Mouse (Mus musculus): ENCODE data around the gene Slc15a1. TPM values are rescaled to one million over a fixed set of nuclear protein-coding genes. Genes with fewer than 3 reads are reported as not detected.

Slc15a1 gene
- polyA plus RNA-seq, 1 experiment from 2014 or later = 37.8 TPM

GRCm38 (mm10) chr14:121455527-121455926 lies 49.5 kb downstream of the Slc15a1 start:
- no peaks in the 10 kb centered on the region for H3K4me1 ChIP-seq (replicated peaks; ENCODE audit: control insufficient read depth, insufficient read depth, low read length)
- no peak overlapping the region for H3K4me2 ChIP-seq (replicated peaks; ENCODE audit: low read depth)
- H3K27me3 ChIP-seq (replicated peaks; ENCODE audit: control insufficient read depth, insufficient read depth, low read length) = no peaks in the 10 kb centered on the region
- H3K4me3 ChIP-seq (ENCODE audit: low read depth, low read length) = no peak overlapping the region
- ATAC-seq = no peak
- WGBS = 6% methylated on average over 6 of the region's 6 CpGs
- H3K9me3 ChIP-seq (ENCODE audit: control insufficient read depth) = no peaks in the 10 kb centered on the region
- no peak overlapping the region for H3K27ac ChIP-seq (ENCODE audit: low read depth, low read length)
- no peak overlapping the region for H3K9ac ChIP-seq (ENCODE audit: low read depth, low read length)
- no peaks in the 10 kb centered on the region for H3K36me3 ChIP-seq (ENCODE audit: control insufficient read depth, insufficient read depth)
- TF ChIP-seq CTCF (IDR thresholded peaks at IDR 0.05; ENCODE audit: low read depth) = peak; percentile 92

- WGBS = 38% methylated on average over 3 of the region's 3 CpGs
- Histone ChIP-seq H3K27me3 (replicated peaks; ENCODE audit: control insufficient read depth, insufficient read depth, low read length) (no peaks in the 10 kb centered on the region), H3K9me3 (ENCODE audit: control insufficient read depth) (no peaks in the 10 kb centered on the region), H3K4me1 (replicated peaks; ENCODE audit: control insufficient read depth, insufficient read depth, low read length) (no peaks in the 10 kb centered on the region), H3K4me3 (ENCODE audit: low read depth, low read length) (no peak overlapping the region), H3K36me3 (ENCODE audit: control insufficient read depth, insufficient read depth) (no peaks in the 10 kb centered on the region), H3K9ac (ENCODE audit: low read depth, low read length) (no peak overlapping the region), H3K4me2 (replicated peaks; ENCODE audit: low read depth) (no peak overlapping the region), H3K27ac (ENCODE audit: low read depth, low read length) (no peak overlapping the region)
- TF ChIP-seq CTCF (IDR thresholded peaks at IDR 0.05; ENCODE audit: low read depth) = no peak; the same call in 1 of the 2 replicates
- no peak for ATAC-seq
These were observed 51.9 kb downstream of the Slc15a1 start for GRCm38 (mm10) chr14:121453130-121453529.

DNA sequence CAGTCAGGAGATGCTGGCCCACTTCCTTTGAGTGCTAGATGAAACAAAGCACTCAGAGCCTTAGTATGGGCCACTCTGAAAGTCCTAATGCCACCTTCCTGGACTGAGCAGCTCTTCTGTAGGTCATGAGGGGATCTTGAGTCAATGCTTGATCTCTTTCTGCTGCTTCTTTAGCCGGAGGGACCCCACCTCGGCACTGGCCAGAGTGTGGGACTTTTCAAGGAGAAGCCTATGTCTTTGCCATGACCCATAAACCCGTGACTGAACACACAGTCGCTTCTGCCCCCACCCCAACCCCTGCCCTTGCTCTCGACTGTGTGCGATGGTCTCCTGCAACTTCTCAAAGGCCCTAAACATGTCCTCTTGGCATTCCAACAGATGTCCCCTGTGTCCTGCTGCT lies 52.8 kb downstream of the Slc15a1 start:
- no peak for TF ChIP-seq CTCF (IDR thresholded peaks at IDR 0.05; ENCODE audit: low read depth)
- H3K27me3 ChIP-seq (replicated peaks; ENCODE audit: control insufficient read depth, insufficient read depth, low read length) = no peaks in the 10 kb centered on the region
- WGBS = 87% methylated on average over 6 of the region's 6 CpGs
- no peaks in the 10 kb centered on the region for H3K9me3 ChIP-seq (ENCODE audit: control insufficient read depth)
- H3K4me3 ChIP-seq (ENCODE audit: low read depth, low read length) = no peak overlapping the region
- H3K4me2 ChIP-seq (replicated peaks; ENCODE audit: low read depth) = no peak overlapping the region
- no peak overlapping the region for H3K9ac ChIP-seq (ENCODE audit: low read depth, low read length)
- no peak overlapping the region for H3K27ac ChIP-seq (ENCODE audit: low read depth, low read length)
- H3K36me3 ChIP-seq (ENCODE audit: control insufficient read depth, insufficient read depth) = no peaks in the 10 kb centered on the region
- no peak for ATAC-seq
- H3K4me1 ChIP-seq (replicated peaks; ENCODE audit: control insufficient read depth, insufficient read depth, low read length) = no peaks in the 10 kb centered on the region

DNA sequence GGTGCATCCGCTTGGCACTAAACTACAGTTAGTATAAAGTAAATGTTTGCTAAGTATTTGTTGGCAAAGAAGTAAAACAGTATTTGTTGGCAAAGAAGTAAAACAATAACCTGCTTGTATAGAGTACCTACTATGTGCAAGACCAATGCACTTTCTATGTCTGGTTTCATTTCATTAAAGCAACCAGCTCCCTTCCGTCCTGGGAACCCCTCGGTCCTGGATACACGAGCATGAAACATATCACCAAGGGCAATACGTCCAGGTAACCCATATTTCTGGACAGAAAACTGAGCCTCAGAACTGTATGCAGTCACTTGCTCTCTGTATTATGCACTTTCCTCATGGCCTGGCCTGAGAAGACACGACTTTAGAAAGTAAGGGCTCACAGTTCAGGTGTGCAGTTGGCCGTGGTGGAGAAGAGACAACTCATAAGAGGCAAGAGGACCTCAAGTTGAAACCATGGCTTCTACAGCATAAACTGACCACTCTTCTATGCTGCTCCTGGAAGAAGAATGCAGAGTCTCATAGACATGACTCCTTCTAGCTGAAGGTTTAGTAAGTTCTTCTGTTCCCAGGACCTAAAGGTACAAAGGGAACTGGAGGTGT lies 53.5 kb downstream of the Slc15a1 start:
- 63% methylated on average over 7 of the region's 7 CpGs for WGBS
- TF ChIP-seq CTCF (IDR thresholded peaks at IDR 0.05; ENCODE audit: low read depth) = no peak
- no peak overlapping the region for H3K4me2 ChIP-seq (replicated peaks; ENCODE audit: low read depth)

GRCm38 (mm10) chr14:121450504-121451423 lies 54.3 kb downstream of the Slc15a1 start:
- no peaks in the 10 kb centered on the region for H3K27me3 ChIP-seq (replicated peaks; ENCODE audit: control insufficient read depth, insufficient read depth, low read length)
- peak; percentile 46; the same call in 1 of the 2 replicates for ATAC-seq
- no peak overlapping the region for H3K27ac ChIP-seq (ENCODE audit: low read depth, low read length)
- H3K4me1 ChIP-seq (replicated peaks; ENCODE audit: control insufficient read depth, insufficient read depth, low read length) = no peaks in the 10 kb centered on the region
- WGBS = 20% methylated on average over 18 of the region's 18 CpGs
- peak; percentile 89 for TF ChIP-seq CTCF (IDR thresholded peaks at IDR 0.05; ENCODE audit: low read depth)
- peak overlapping the region; percentile 37; the same call in 1 of the 2 replicates for H3K9ac ChIP-seq (ENCODE audit: low read depth, low read length)
- H3K4me2 ChIP-seq (replicated peaks; ENCODE audit: low read depth) = peak overlapping the region; percentile 60
- peak overlapping the region; percentile 25 for H3K4me3 ChIP-seq (ENCODE audit: low read depth, low read length)
- no peaks in the 10 kb centered on the region for H3K9me3 ChIP-seq (ENCODE audit: control insufficient read depth)
- no peaks in the 10 kb centered on the region for H3K36me3 ChIP-seq (ENCODE audit: control insufficient read depth, insufficient read depth)

More for the DNA sequence above, 53.5 kb downstream of the Slc15a1 start:
- Histone ChIP-seq H3K9ac (ENCODE audit: low read depth, low read length) (no peak overlapping the region), H3K27me3 (replicated peaks; ENCODE audit: control insufficient read depth, insufficient read depth, low read length) (no peaks in the 10 kb centered on the region), H3K4me1 (replicated peaks; ENCODE audit: control insufficient read depth, insufficient read depth, low read length) (no peaks in the 10 kb centered on the region), H3K27ac (ENCODE audit: low read depth, low read length) (no peak overlapping the region), H3K36me3 (ENCODE audit: control insufficient read depth, insufficient read depth) (no peaks in the 10 kb centered on the region), H3K9me3 (ENCODE audit: control insufficient read depth) (no peaks in the 10 kb centered on the region), H3K4me3 (ENCODE audit: low read depth, low read length) (no peak overlapping the region)
- ATAC-seq = no peak

DNA sequence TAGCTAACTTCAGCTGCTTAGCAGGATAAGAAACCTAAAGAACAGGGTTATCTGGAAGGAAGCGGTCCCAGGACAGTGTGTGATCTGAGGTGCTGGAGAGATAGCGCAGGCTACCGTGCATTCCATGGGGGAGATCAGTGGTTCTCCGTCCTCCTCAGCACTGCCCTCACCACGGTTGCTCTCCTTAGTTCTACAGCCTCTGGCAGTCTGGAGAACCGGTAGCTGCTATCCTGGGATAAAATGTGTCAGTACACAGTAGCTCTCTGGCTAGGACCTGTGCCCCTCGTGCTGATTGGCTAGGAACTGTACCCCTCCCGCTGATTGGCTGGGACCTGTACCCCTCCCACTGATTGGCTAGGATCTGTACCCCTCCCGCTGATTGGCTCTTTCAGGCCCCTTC lies 58.1 kb downstream of the Slc15a1 start:
- no peak for ATAC-seq
- TF ChIP-seq CTCF (IDR thresholded peaks at IDR 0.05; ENCODE audit: low read depth) = no peak
- H3K27me3 ChIP-seq (replicated peaks; ENCODE audit: control insufficient read depth, insufficient read depth, low read length) = no peaks in the 10 kb centered on the region
- H3K4me2 ChIP-seq (replicated peaks; ENCODE audit: low read depth) = no peak overlapping the region
- no peak overlapping the region for H3K9ac ChIP-seq (ENCODE audit: low read depth, low read length)
- H3K9me3 ChIP-seq (ENCODE audit: control insufficient read depth) = no peaks in the 10 kb centered on the region
- no peak overlapping the region for H3K27ac ChIP-seq (ENCODE audit: low read depth, low read length)
- H3K4me1 ChIP-seq (replicated peaks; ENCODE audit: control insufficient read depth, insufficient read depth, low read length) = no peaks in the 10 kb centered on the region
- no peak overlapping the region for H3K4me3 ChIP-seq (ENCODE audit: low read depth, low read length)
- 20% methylated on average over 9 of the region's 9 CpGs for WGBS
- H3K36me3 ChIP-seq (ENCODE audit: control insufficient read depth, insufficient read depth) = no peaks in the 10 kb centered on the region
